Mouse (Mus musculus) liver, embryonic 14.5 days (tissue): ENCODE results near the gene Ago3.

Experiments used
- CTCF ChIP-seq: IDR thresholded peaks from 2 replicates; pipeline ENCODE4 v1.5.1; 2016; ENCODE audit warnings: antibody characterized with exemption, low read depth, control low read depth
- EP300 ChIP-seq: IDR thresholded peaks from 2 replicates; pipeline ENCODE4 v1.6.1; 2016; ENCODE audit warnings: antibody characterized with exemption, low read depth

DNA sequence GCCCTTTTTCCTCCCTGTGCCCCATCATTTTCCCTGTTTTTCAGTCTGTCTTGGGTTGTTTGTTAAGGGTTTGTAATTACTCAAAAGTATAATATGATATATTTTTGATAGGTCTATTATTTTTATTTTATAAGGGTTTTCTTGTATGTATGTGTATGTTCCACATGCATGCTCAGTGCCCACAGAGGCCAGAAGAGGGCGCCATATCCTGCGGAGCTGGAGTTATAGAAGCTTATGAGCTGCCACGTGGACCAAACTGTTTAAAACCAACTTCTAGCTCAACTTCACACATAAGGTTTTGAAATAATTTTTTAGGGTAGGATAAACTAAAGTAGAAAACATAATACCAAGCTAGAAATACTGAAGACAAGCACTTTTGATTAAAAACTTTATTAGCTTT, 97.0 kb downstream of the Ago3 start:
- TF ChIP-seq CTCF (peak; percentile 66), EP300 (no peak)
